Mouse (Mus musculus) limb, embryonic 12.5 days (tissue): ENCODE measurements at regions not wholly inside any gene's neighbourhood (a gene's known extent, or its start where the extent isn't known, plus 50 kb on each side); places are given as distances from the start of the nearest gene placed in this dataset.

Source experiments
- ATAC-seq: fragments of 200-750 bp; cut with Nextera tagmentation; 2 replicates; pipeline ENCODE4 v1.8.0; 2017; ENCODE audit warnings: low read depth, moderate TSS enrichment; ENCODE audit not compliant: insufficient number of reproducible peaks, insufficient read depth, low FRiP score, low TSS enrichment
- H3K27ac ChIP-seq: fragments of 300-500 bp; sonication (generic); 2 replicates; pipeline ENCODE4 v1.5.1; 2016; ENCODE audit warnings: mild to moderate bottlenecking, moderate library complexity
- H3K27me3 ChIP-seq: fragments of 300-500 bp; sonication (generic); 2 replicates; pipeline ENCODE4 v1.6.1; 2016; ENCODE audit warnings: mild to moderate bottlenecking, moderate library complexity
- H3K36me3 ChIP-seq: fragments of 300-500 bp; sonication (generic); 2 replicates; pipeline ENCODE4 v1.6.1; 2016; ENCODE audit warnings: mild to moderate bottlenecking, moderate library complexity
- H3K4me1 ChIP-seq: fragments of 300-500 bp; sonication (generic); replicated peaks from 2 replicates; pipeline ENCODE4 v1.6.1; 2016
- H3K4me2 ChIP-seq: fragments of 300-500 bp; sonication (generic); 2 replicates; pipeline ENCODE4 v1.6.1; 2016; ENCODE audit warnings: mild to moderate bottlenecking, moderate library complexity
- H3K4me3 ChIP-seq: fragments of 300-500 bp; sonication (generic); replicated peaks from 2 replicates; pipeline ENCODE4 v1.5.1; 2016; ENCODE audit warnings: mild to moderate bottlenecking
- H3K9ac ChIP-seq: fragments of 300-500 bp; sonication (generic); replicated peaks from 2 replicates; pipeline ENCODE4 v1.6.1; 2016; ENCODE audit warnings: mild to moderate bottlenecking, moderate library complexity
- H3K9me3 ChIP-seq: fragments of 300-500 bp; sonication (generic); 2 replicates; pipeline ENCODE4 v1.6.1; 2016; ENCODE audit warnings: mild to moderate bottlenecking, moderate library complexity
- WGBS: fragments of 180-500 bp; shearing (Covaris S2); methylation state at CpG from one replicate; pipeline ENCODE4 v1.1.7; 2016; 5-methylcytosine and 5-hydroxymethylcytosine counted together

DNA sequence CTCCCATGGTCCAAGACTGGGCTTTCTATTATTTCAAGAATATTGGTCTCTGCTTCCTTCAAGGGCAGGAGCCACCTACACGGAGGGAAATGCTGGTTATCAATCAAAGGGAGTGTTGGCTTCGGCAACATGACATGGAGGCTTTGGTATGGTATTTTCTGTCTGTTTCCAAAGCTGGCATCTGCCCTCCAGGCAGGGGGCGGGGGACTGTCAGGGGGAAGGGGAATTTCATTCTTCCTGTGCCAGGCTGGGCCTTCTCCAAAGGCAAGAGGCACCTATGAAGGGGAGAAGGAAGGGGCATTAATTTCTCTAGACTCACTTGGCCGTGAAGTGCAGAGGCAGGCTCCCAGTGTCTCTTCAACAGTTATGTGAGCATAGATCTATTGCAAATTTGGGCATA is 870.7 kb downstream of the Tbl1xr1 start:
- Histone ChIP-seq H3K4me1 (no peaks in the 10 kb centered on the region), H3K4me2 (no peak overlapping the region), H3K9ac (no peak overlapping the region), H3K27me3 (no peaks in the 10 kb centered on the region), H3K36me3 (no peaks in the 10 kb centered on the region), H3K27ac (no peak overlapping the region), H3K4me3 (no peak overlapping the region), H3K9me3 (no peaks in the 10 kb centered on the region)
- WGBS: 82% methylated on average over 4 of the region's 4 CpGs
- no peak for ATAC-seq

GRCm38 (mm10) chr3:22948168-22948768 is 871.8 kb downstream of the Tbl1xr1 start:
- Histone ChIP-seq H3K9ac (no peak overlapping the region), H3K4me1 (no peaks in the 10 kb centered on the region), H3K4me3 (no peak overlapping the region), H3K9me3 (no peaks in the 10 kb centered on the region), H3K36me3 (no peaks in the 10 kb centered on the region), H3K27ac (no peak overlapping the region), H3K27me3 (no peaks in the 10 kb centered on the region), H3K4me2 (no peak overlapping the region)
- WGBS: 29% methylated on average over 5 of the region's 5 CpGs
- ATAC-seq: peak; percentile 71; the same call in 1 of the 2 replicates

- no peak for ATAC-seq
- Histone ChIP-seq H3K4me1 (no peaks in the 10 kb centered on the region), H3K4me3 (no peak overlapping the region), H3K9me3 (no peaks in the 10 kb centered on the region), H3K36me3 (no peaks in the 10 kb centered on the region), H3K4me2 (no peak overlapping the region), H3K9ac (no peak overlapping the region), H3K27ac (no peak overlapping the region), H3K27me3 (no peaks in the 10 kb centered on the region)
- 70% methylated on average over 1 of the region's 1 CpGs for WGBS
Measured at GRCm38 (mm10) chr3:22957422-22957821, 881.0 kb downstream of the Tbl1xr1 start.

DNA sequence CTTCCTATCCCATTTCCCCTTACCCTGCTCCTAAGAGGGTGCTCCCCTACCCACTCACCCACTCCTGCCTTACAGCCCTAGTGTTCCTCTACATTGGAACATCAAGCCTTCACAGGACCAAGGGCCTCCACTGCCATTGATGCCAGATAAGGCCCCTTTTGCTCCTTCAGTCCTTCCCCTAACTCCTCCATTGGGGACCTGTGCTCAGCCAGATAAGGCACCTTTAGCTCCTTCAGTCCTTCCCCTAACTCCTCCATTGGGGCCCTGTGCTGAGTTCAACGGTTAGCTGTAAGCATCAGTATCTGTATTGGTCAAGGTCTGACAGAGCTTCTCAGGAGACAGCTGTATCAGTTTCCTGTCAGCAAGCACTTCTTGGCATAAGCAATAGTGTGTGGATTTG is 896.2 kb downstream of the Tbl1xr1 start:
- Histone ChIP-seq H3K27ac (no peak overlapping the region), H3K36me3 (no peaks in the 10 kb centered on the region), H3K27me3 (no peaks in the 10 kb centered on the region), H3K9me3 (no peaks in the 10 kb centered on the region), H3K9ac (no peak overlapping the region), H3K4me1 (no peaks in the 10 kb centered on the region), H3K4me3 (no peak overlapping the region), H3K4me2 (no peak overlapping the region)
- WGBS: 89% methylated on average over 1 of the region's 1 CpGs
- ATAC-seq: no peak

GRCm38 (mm10) chr3:22976801-22977200 is 900.3 kb downstream of the Tbl1xr1 start:
- Histone ChIP-seq H3K4me1 (no peaks in the 10 kb centered on the region), H3K27me3 (no peaks in the 10 kb centered on the region), H3K9ac (no peak overlapping the region), H3K36me3 (no peaks in the 10 kb centered on the region), H3K4me3 (no peak overlapping the region), H3K27ac (no peak overlapping the region), H3K9me3 (no peaks in the 10 kb centered on the region), H3K4me2 (no peak overlapping the region)
- no peak for ATAC-seq
- WGBS: 94% methylated on average over 1 of the region's 1 CpGs

- no peaks in the 10 kb centered on the region for H3K9me3 ChIP-seq
- H3K4me1 ChIP-seq: no peaks in the 10 kb centered on the region
- no peak overlapping the region for H3K4me2 ChIP-seq
- H3K36me3 ChIP-seq: no peaks in the 10 kb centered on the region
- no peak overlapping the region for H3K4me3 ChIP-seq
- H3K9ac ChIP-seq: no peak overlapping the region
- no peaks in the 10 kb centered on the region for H3K27me3 ChIP-seq
- ATAC-seq: no peak
- 93% methylated on average over 1 of the region's 1 CpGs for WGBS
- H3K27ac ChIP-seq: no peak overlapping the region
Measured at GRCm38 (mm10) chr3:22979896-22980890, 903.7 kb downstream of the Tbl1xr1 start.

GRCm38 (mm10) chr3:22982430-22982829 is 906.0 kb downstream of the Tbl1xr1 start:
- Histone ChIP-seq H3K27ac (no peak overlapping the region), H3K9me3 (no peaks in the 10 kb centered on the region), H3K4me3 (no peak overlapping the region), H3K27me3 (no peaks in the 10 kb centered on the region), H3K4me1 (no peaks in the 10 kb centered on the region), H3K4me2 (no peak overlapping the region), H3K9ac (no peak overlapping the region), H3K36me3 (no peaks in the 10 kb centered on the region)
- no peak for ATAC-seq

DNA sequence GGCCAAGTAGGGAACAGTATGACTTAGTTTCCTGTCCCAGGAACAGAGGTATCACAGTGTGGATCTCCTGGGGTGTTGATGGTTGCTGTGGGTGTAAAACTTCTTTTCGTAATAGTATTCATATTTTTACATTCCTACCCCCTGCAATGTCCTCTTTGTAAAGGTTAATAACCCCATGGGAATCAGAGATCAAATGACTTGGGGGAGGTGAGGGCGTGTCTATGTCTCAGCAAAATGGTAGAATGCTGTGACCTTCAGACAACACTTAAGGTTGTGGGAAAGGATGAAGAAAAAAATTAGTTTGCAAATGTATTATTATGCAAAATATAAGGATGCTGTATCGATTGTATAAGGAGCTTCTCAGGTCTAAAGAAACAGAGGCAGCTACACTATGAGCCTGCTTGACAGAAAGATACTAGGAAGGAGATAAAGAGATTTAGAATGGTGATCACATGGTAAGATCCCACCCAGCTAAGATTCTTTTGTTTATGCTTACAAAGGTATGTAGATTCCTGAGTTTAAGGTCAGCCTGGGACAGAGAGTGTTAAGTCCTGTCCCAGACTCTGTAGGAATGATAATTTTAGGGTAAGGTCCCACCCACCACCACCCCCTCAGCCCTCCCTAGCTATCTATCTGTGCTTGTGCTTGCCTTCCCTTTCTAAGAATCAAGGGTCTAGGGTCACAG is 913.8 kb downstream of the Tbl1xr1 start:
- Histone ChIP-seq H3K9ac (no peak overlapping the region), H3K27me3 (no peaks in the 10 kb centered on the region), H3K4me3 (no peak overlapping the region), H3K4me1 (no peaks in the 10 kb centered on the region), H3K9me3 (no peaks in the 10 kb centered on the region), H3K27ac (no peak overlapping the region), H3K36me3 (no peaks in the 10 kb centered on the region), H3K4me2 (no peak overlapping the region)
- 76% methylated on average over 3 of the region's 3 CpGs for WGBS
- no peak for ATAC-seq

DNA sequence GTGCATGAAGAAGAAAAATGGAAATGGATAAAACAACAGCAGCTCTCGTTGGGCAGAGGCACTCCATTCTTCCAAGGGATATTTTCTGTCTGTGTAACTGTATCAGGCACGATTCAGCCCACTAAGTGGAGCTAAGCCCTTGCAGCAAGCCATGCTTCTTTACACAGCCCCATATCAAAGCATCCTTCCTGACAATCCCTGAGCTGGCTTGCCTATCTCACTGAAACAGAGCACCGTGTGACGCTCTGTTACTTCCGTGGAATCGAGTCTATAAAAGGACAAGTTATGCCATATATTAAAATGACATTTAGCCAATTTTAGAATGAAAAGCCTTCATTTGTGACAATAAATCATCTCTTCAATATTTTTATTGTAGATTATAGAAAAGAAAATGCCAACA is 918.8 kb downstream of the Tbl1xr1 start:
- Histone ChIP-seq H3K9me3 (no peaks in the 10 kb centered on the region), H3K27ac (no peak overlapping the region), H3K4me2 (no peak overlapping the region), H3K27me3 (no peaks in the 10 kb centered on the region), H3K4me1 (no peaks in the 10 kb centered on the region), H3K9ac (no peak overlapping the region), H3K36me3 (no peaks in the 10 kb centered on the region), H3K4me3 (no peak overlapping the region)
- ATAC-seq: no peak
- 81% methylated on average over 6 of the region's 6 CpGs for WGBS

- no peaks in the 10 kb centered on the region for H3K27me3 ChIP-seq
- H3K9me3 ChIP-seq: no peaks in the 10 kb centered on the region
- no peak overlapping the region for H3K4me2 ChIP-seq
- H3K9ac ChIP-seq: no peak overlapping the region
- 81% methylated on average over 5 of the region's 5 CpGs for WGBS
- no peak for ATAC-seq
- H3K4me1 ChIP-seq: no peaks in the 10 kb centered on the region
- no peaks in the 10 kb centered on the region for H3K36me3 ChIP-seq
- H3K4me3 ChIP-seq: no peak overlapping the region
- H3K27ac ChIP-seq: no peak overlapping the region
Measured at GRCm38 (mm10) chr3:22995833-22996232, 919.4 kb downstream of the Tbl1xr1 start.

GRCm38 (mm10) chr3:23001071-23001470 is 924.6 kb downstream of the Tbl1xr1 start:
- WGBS: 85% methylated on average over 3 of the region's 3 CpGs
- Histone ChIP-seq H3K9ac (no peak overlapping the region), H3K4me1 (no peaks in the 10 kb centered on the region), H3K27me3 (no peaks in the 10 kb centered on the region), H3K4me2 (no peak overlapping the region), H3K27ac (no peak overlapping the region), H3K9me3 (no peaks in the 10 kb centered on the region), H3K36me3 (no peaks in the 10 kb centered on the region), H3K4me3 (no peak overlapping the region)
- ATAC-seq: no peak
